In genomic region chr1:134097956-134098725, GRCm38 (mm10) we compare ENCODE assay signal across 8 mouse cellular contexts. TPM values are rescaled to one million over a fixed set of nuclear protein-coding genes. Genes with fewer than 3 reads are reported as not detected.
A peak's percentile ranks its signal among the peaks of the same experiment; 100 is the strongest.
DNase-seq lines count a peak whose midpoint lies in the region; ATAC-seq lines count a peak whose summit lies in the region.

No protein-coding gene starts in this region.

- no peak overlapping the region for H3K9ac ChIP-seq in midbrain, embryonic 13.5 days (replicated peaks)
- no peak overlapping the region for H3K9ac ChIP-seq in midbrain, embryonic 16.5 days (ENCODE audit: low read depth, low read length)
- H3K9ac ChIP-seq in forebrain, embryonic 12.5 days, result no peak overlapping the region
- H3K9ac ChIP-seq in limb, embryonic 11.5 days (ENCODE audit: low read length), result no peak overlapping the region

- ATAC-seq in midbrain, embryonic 13.5 days, result no peak
- no peak for ATAC-seq in midbrain, embryonic 16.5 days
- ATAC-seq in forebrain, embryonic 12.5 days (ENCODE audit: low FRiP score), result no peak
- ATAC-seq in limb, embryonic 11.5 days (ENCODE audit: insufficient number of reproducible peaks, low FRiP score, low TSS enrichment, low read depth), result no peak

- H3K4me3 ChIP-seq in midbrain, embryonic 13.5 days (replicated peaks), result no peak overlapping the region
- no peak overlapping the region for H3K4me3 ChIP-seq in midbrain, embryonic 16.5 days (ENCODE audit: low read depth, low read length)
- H3K4me3 ChIP-seq in forebrain, embryonic 12.5 days (replicated peaks), result no peak overlapping the region
- H3K4me3 ChIP-seq in limb, embryonic 11.5 days (ENCODE audit: low read depth, low read length), result no peak overlapping the region

- peak; percentile 80 to 82 for DNase-seq in heart, postnatal 36 days
- no peak for DNase-seq in limb, embryonic 11.5 days (ENCODE audit: low spot score)
- peak; percentile 31 for DNase-seq in naive thymus-derived CD4-positive, alpha-beta T cell, adult 2 months (ENCODE audit: low read depth)
- no peak for DNase-seq in spleen, postnatal 36 days (ENCODE audit: low spot score in 2 of 2)
- no peak for DNase-seq in left cerebral cortex, adult 8-10 months (ENCODE audit: low spot score in 2 of 2)

- WGBS in midbrain, embryonic 13.5 days, result 72% methylated on average over 13 of the region's 13 CpGs
- 61% methylated on average over 13 of the region's 13 CpGs for WGBS in midbrain, embryonic 16.5 days
- 77% methylated on average over 13 of the region's 13 CpGs for WGBS in forebrain, embryonic 12.5 days
- WGBS in limb, embryonic 11.5 days, result 67% methylated on average over 13 of the region's 13 CpGs

- H3K9me3 ChIP-seq in midbrain, embryonic 13.5 days, result no peaks in the 10 kb centered on the region
- H3K9me3 ChIP-seq in midbrain, embryonic 16.5 days (replicated peaks; ENCODE audit: control insufficient read depth, low read length, poor library complexity, severe bottlenecking), result no peaks in the 10 kb centered on the region
- no peaks in the 10 kb centered on the region for H3K9me3 ChIP-seq in forebrain, embryonic 12.5 days
- H3K9me3 ChIP-seq in limb, embryonic 11.5 days (ENCODE audit: control insufficient read depth, low read length), result no peaks in the 10 kb centered on the region

- H3K36me3 ChIP-seq in midbrain, embryonic 13.5 days, result no peaks in the 10 kb centered on the region
- H3K36me3 ChIP-seq in midbrain, embryonic 16.5 days (ENCODE audit: control insufficient read depth, insufficient read depth, low read length), result no peaks in the 10 kb centered on the region
- H3K36me3 ChIP-seq in forebrain, embryonic 12.5 days (replicated peaks), result no peaks in the 10 kb centered on the region
- no peaks in the 10 kb centered on the region for H3K36me3 ChIP-seq in limb, embryonic 11.5 days (ENCODE audit: control insufficient read depth, insufficient read depth, low read length)

- peaks cover 70% of the 10 kb centered on the region for H3K4me1 ChIP-seq in midbrain, embryonic 13.5 days (replicated peaks)
- peaks cover 16% of the 10 kb centered on the region for H3K4me1 ChIP-seq in midbrain, embryonic 16.5 days (ENCODE audit: control insufficient read depth, insufficient read depth, low read length)
- peaks cover 66% of the 10 kb centered on the region for H3K4me1 ChIP-seq in forebrain, embryonic 12.5 days
- peaks cover 12% of the 10 kb centered on the region for H3K4me1 ChIP-seq in limb, embryonic 11.5 days (ENCODE audit: control insufficient read depth, insufficient read depth, low read length)

- no peaks in the 10 kb centered on the region for H3K27me3 ChIP-seq in midbrain, embryonic 13.5 days
- H3K27me3 ChIP-seq in midbrain, embryonic 16.5 days (ENCODE audit: control insufficient read depth, insufficient read depth, low read depth, low read length), result no peaks in the 10 kb centered on the region
- H3K27me3 ChIP-seq in forebrain, embryonic 12.5 days, result peaks cover 6% of the 10 kb centered on the region; the same call in 1 of the 2 replicates
- no peaks in the 10 kb centered on the region for H3K27me3 ChIP-seq in limb, embryonic 11.5 days (ENCODE audit: control insufficient read depth, insufficient read depth, low read length)

- H3K4me2 ChIP-seq in midbrain, embryonic 13.5 days (replicated peaks), result no peak overlapping the region
- no peak overlapping the region for H3K4me2 ChIP-seq in midbrain, embryonic 16.5 days (ENCODE audit: low read length)
- H3K4me2 ChIP-seq in forebrain, embryonic 12.5 days, result peak overlapping the region; percentile 70; the same call in 1 of the 2 replicates
- peak overlapping the region; percentile 76; the same call in 1 of the 2 replicates for H3K4me2 ChIP-seq in limb, embryonic 11.5 days (ENCODE audit: low read depth, severe bottlenecking)

- peak overlapping the region; percentile 89 for H3K27ac ChIP-seq in midbrain, embryonic 13.5 days
- H3K27ac ChIP-seq in midbrain, embryonic 16.5 days (ENCODE audit: low read length), result no peak overlapping the region
- peak overlapping the region; percentile 94 for H3K27ac ChIP-seq in forebrain, embryonic 12.5 days
- H3K27ac ChIP-seq in limb, embryonic 11.5 days (replicated peaks; ENCODE audit: low read depth, low read length), result peak overlapping the region; percentile 1; the same call in 1 of the 2 replicates

- intact Hi-C loops in heart, postnatal 36 days (cut with DNase I), result no loop called here

RNA-seq across cellular contexts. Expression of gene Chit1, which starts 12.9 kb away (rescaled TPM):
- 0.09 and 0.27 TPM in 2 replicates for polyA plus RNA-seq in midbrain, embryonic 13.5 days (2015; fragmentation: Nextera tagmentation; extraction: Ambion mirVana)
- polyA plus RNA-seq in midbrain, embryonic 16.5 days (2015; fragmentation: Nextera tagmentation; extraction: Ambion mirVana), result 0.21 TPM in 1 of 2 replicates, not detected in the other
- not detected in 2 replicates for polyA plus RNA-seq in forebrain, embryonic 12.5 days (2016; fragmentation: Nextera tagmentation; extraction: Ambion mirVana)
- not detected for total RNA-seq in heart, postnatal 36 days (2021)
- not detected in 2 replicates for polyA plus RNA-seq in limb, embryonic 11.5 days (2014; fragmentation: Nextera tagmentation; extraction: Ambion mirVana)
- under 1 TPM in 1 of 4 experiments, not detected in 3; 0.19 TPM for total RNA-seq in left cerebral cortex, adult 8-10 months (2022)

RNA-seq across cellular contexts. Expression of gene Btg2, which starts 19.2 kb away (rescaled TPM):
- polyA plus RNA-seq in midbrain, embryonic 13.5 days (2015; fragmentation: Nextera tagmentation; extraction: Ambion mirVana), result 109 and 110 TPM in 2 replicates
- polyA plus RNA-seq in midbrain, embryonic 16.5 days (2015; fragmentation: Nextera tagmentation; extraction: Ambion mirVana), result 27.2 and 34.9 TPM in 2 replicates
- polyA plus RNA-seq in forebrain, embryonic 12.5 days (2016; fragmentation: Nextera tagmentation; extraction: Ambion mirVana), result 128 and 135 TPM in 2 replicates
- 10 to 100 TPM; 26.6 to 61.0 TPM for total RNA-seq in heart, postnatal 36 days (2021)
- 21.3 and 22.1 TPM in 2 replicates for polyA plus RNA-seq in limb, embryonic 11.5 days (2014; fragmentation: Nextera tagmentation; extraction: Ambion mirVana)
- 10 to 100 TPM; 11.3 to 21.4 (median 12.1) TPM for total RNA-seq in left cerebral cortex, adult 8-10 months (2022)

Comparison
In these comparisons a context has a peak if more than half of its experiments do, and no peak if none do; other contexts are left out.
1. H3K4me2 ChIP-seq: peak in forebrain, embryonic 12.5 days (single experiment) and limb, embryonic 11.5 days (single experiment); none in midbrain, embryonic 13.5 days (single experiment) and midbrain, embryonic 16.5 days (single experiment).
2. DNase-seq: peak in heart, postnatal 36 days (2 of 2) and naive thymus-derived CD4-positive, alpha-beta T cell, adult 2 months (single experiment); none in limb, embryonic 11.5 days (single experiment), spleen, postnatal 36 days (0 of 2) and left cerebral cortex, adult 8-10 months (0 of 2).